Mouse (Mus musculus) right cerebral cortex, adult 18-20 months (tissue): ENCODE results near the gene Bcl2l2.
A peak's percentile ranks its signal among the peaks of the same experiment; 100 is the strongest.

Source experiments
- DNase-seq: peaks from one replicate; pipeline ENCODE4 v3.0.0; 2022; ENCODE audit warnings: mixed read lengths

Bcl2l2 gene

DNA sequence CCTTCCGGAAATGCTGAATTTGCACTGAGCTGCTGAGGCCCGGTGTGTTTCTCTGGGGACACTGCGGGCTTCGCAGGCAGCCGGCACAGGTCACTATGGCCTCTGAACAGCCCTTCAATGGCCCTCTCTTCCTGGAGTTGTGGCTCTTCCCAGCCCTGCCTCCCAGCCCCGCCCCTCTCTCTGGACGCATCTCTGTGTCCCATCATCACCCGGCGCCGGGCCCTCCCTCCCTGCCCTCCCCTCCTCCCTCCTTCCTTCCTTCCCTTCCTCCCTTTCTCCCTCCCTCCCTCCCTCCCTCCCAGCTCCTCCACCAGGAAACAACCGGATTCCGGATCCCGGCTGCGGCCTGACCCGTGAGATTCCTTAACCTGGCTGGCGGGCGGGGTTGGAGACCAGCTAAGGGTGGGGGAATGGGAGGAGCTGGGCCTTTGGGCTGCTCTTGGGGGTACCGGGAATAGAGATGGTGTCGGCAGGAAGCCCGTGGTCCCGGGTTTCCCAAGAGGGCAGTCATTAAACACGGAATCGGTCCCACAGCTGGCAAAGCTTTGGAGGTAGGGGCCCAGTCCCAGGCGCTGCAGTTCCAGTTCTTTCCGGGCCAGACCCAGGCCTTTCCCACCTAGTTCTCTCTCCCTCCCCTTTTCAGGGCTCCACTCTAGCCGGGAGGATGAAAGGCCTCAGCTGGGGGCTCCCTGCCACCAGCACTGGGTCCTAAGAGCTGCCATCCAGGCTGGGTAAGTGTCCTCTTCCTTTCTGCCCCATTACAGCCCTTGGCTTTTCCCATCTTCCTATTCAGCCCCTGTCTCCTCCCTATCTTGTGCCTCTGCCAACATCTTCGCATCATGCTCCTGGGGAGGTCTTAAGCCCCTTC lies at the start of gene Bcl2l2, which contains the start of gene Gm20521:
Gene Bcl2l2, plus strand, starts transcription at position 224 of the 868 bp plus-strand sequence.
Gene Gm20521, plus strand, starts transcription at position 288 of the 868 bp plus-strand sequence.
- DNase-seq: peak; percentile 75

DNA sequence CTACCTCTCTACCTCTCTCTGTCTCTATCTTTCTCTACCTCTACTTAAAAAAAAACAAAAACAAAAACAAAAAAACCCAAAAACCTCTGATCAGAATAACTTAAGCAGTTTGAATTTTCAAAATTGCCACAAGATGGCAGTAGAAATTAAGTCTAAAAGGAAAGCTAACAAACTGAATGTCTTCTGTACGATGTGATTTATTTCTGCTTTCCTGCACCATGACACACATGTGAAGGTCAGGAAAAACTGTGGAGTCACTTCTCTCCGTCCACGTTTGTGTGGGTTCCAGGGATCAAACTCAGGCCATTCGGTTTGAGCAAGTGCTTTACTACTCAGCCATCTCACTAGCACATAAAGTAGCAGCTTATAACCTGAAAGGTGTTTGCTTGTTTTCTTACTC lies 39.7 kb upstream of the Bcl2l2 start:
- DNase-seq: no peak

DNA sequence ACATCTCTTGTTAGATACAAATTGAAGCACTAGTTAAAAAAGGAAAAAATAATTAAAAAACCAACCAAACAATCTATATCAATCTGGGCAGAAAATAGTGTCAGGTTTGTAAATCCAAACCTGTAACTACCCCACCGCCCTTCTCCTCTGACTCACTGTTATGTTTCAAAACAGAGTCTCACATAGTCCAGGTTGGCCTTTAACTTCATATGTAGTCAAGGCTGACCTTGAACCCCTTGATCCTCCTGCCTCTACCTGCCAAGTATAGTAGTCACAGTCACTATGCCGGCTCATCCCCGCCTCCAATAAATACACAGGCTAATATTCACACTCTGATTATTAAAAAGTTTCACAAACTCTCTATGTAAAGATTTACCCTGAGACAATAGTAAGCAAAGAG lies 27.5 kb upstream of the Bcl2l2 start:
- DNase-seq: no peak

DNA sequence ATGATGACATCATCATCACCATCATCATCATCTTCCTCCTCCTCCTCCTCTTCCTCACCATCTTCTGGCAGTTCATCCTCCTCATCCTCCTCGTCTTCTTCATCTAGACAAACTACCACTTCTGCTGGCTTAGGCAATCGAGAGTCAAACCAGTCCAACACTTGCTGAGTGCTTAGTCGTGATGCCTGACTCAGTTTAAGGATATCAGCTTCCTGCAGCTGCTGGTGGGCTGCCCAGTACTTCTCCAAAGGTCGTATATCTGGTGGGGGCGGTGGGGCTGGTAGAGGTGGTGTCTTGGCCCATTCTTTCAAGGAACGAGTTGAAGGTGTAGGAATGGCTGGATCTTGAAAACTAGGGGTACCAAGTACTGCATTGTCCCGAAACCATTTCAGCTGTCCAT lies 26.5 kb upstream of the Bcl2l2 start:
- DNase-seq: no peak

DNA sequence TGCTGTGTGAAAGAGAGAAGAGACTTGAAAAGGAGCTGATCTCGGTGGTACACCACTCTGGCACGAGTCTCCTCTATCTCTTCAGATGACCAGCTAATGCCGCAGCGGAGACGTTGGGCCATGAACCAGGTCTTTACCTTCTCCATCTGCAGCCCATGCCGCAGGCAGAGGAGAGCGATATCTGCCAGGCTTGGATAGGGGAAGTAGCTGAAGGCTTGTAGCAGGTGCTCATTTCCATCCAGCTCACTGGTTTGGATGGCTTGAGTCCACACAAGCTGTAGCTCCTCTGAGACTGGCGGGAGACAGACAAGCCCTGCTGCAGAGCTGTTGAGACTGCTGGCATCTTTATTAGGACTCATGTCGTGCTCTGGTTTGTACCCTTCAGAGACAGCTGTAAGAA lies 25.3 kb upstream of the Bcl2l2 start:
- no peak for DNase-seq

DNA sequence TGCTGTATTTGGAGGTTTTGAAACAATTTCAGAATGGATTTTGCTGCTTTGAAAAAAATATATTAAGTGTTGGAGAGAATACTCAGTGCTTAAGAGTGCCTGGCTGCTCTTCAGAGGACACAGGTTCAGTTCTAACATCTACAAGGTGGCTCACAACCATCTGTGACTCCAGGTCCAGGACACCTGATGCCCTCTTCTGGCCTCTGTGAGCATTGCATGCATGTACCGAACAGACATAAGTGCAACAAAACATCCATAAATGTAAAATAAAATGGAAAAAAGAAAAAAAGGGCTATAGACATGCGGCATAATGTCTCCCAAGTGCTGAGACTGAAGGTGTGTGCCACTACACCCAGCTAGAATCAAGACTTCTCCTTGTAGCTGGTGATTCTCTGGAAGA lies 22.7 kb upstream of the Bcl2l2 start:
- peak; percentile 55 for DNase-seq

DNA sequence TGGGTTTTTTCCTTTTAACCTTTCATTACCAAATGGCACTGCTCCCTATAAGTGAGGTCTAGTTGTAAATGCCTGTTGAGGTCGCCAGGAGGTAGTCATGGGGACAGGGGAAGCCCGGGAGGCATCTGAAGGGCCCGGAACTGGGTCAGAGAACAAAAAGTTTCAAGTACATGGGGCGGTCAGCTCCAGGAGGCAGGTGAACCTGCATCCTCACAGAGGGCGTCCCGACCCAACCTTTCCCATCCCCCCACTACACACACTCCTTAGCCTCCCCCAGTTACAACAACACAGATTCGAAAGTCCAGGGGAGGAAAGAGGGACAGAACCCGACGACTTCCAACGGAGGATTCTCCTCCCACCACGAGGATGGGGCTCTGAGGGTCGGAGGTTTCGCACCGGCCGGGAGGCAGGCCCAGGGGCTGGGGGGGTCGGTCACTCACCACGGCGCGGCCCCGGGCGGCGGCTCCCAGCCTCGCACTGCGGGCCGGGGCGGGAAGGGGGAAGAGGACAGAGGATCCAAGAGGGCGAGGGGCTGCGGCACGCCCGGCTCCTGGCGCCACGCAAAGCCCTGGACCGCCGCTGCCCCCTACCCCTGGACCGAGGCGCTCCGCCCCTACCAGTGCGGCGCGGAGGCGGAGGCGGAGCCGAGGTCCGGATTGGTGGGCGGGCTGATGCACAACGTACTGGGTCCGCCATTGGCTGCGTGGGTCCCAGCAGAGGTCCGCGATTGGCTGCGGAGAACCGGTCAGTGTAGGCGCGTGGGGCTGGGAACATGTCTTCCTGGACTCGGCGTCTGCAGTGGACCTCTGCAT lies 19.5 kb upstream of the Bcl2l2 start:
- DNase-seq: peak; percentile 96

DNA sequence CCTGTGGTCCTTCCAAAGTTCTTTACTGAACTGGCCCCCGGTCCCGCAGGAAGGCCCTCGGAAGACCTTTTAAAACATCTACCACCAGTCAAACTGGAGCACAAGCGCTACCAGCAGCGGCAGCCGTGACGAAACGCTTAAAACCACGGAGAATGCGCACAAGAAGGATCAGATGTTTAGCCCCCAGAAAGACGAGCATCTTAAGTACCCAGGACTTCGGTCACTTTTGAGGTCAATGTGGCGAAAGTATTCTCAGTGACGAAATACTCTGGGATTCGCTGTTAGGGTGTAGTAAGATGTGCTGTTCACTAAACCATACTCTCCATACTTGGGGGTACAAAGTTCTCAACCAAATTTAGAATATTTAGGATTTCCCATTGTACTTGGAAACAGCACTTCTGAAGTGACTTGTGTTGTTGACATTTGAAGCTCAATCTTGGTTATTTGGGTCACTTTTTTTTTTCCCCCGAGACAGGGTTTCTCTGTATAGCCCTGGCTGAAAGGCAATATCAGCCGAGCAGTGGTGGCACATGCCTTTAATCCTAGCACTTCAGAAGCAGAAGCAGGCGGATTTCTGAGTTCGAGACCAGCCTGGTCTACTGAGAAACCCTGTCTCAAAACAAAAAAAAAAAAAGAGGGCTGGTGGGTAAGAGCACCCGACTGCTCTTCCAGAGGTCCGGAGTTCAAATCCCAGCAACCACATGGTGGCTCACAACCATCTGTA lies 18.7 kb upstream of the Bcl2l2 start:
- no peak for DNase-seq

DNA sequence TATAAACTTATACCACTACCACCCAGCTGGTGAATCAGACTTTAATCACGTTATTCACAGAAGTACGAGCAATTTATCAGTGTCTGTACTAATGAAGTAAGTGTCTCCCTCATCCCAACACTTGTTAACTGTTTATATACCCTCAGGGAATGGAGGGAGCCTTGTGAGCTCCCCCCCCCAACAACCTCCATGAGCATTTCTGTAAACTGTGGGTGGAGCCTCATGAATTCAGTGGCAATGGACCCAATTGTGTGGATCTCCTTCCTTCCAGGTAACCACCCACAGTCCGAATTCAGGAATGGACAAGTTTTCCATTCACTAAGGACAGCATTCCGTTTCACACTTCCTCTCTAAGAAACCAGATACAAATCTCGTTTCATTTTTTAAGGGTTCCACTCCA lies 17.6 kb upstream of the Bcl2l2 start:
- DNase-seq: no peak

DNA sequence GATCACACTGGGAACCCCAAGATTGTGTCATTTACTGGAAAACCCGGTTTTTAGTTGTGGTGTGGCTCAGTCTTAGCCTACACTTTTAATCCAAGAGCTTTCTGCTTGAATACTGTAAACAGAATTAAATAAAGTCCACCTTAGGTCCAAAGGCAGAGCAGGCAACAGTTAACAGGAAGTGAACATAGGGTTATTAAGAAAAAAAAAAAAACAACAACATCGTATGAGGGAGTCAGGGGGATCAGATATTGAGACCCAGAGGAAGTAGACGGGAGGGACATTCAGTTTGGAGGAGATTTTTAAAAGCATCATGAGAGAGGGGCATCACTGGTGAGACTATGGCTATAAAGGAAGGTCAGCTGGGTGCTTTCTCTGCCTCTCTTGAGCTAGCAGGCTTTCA lies 16.9 kb upstream of the Bcl2l2 start:
- no peak for DNase-seq

DNA sequence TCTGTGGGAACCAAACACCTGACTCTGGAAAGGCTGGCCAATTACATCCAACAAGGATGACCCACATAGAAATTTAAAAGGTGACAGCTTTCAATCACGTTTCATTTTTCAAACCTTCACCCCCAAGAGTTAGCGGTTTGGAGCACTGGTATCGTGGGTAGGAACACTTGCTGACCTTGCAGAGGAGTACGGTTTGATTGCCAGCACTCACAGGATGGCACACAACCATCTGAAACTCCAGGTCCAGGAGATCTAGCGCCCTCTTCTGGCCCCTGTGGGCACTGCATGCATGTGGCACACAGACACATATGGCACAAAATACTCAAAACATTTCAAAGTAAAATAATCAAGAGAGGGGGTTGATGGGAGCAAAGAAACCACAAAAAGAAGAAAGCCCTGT lies 16.2 kb upstream of the Bcl2l2 start:
- no peak for DNase-seq

DNA sequence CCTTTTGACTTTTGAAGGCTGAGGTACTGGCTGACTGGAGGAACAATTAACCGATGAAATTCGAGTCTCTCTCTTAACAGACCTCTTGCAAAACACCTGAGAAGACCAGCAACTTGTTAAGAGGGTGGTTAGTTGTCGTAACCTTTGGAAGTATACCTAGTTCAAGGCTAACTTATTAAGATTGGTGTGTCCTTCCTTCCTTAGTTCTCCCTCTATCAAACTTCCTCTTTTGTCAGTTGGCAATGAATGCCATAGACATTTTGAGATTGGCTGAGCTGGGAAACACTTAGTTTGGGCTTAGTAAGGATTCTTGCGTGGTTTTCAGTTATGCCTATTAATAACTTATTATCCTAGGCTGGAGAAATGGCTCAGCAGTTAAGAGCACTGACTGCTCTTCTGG lies 15.2 kb upstream of the Bcl2l2 start:
- DNase-seq: no peak

DNA sequence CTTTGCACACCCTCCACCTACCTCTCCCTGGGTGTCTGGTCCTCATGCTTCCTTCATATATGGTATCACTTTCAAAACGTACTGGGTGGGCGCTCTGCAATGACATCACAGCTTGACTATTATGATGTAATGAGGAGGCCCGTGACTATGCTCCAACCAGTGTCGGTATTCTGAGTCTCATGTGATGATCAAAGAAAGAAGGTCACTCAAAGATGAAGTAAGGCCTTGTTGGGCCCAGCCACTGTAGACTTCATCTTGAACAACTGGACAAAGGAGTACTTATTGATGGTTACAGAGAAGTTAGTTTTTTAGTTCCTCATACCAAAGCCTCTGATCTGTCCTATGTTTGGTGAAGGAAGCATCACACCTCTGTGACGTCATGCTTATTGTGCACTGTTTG lies 12.3 kb upstream of the Bcl2l2 start, which contains the start of gene Homez:
Gene Homez, minus strand, starts transcription at position 101 of the 400 bp plus-strand sequence.
- no peak for DNase-seq

DNA sequence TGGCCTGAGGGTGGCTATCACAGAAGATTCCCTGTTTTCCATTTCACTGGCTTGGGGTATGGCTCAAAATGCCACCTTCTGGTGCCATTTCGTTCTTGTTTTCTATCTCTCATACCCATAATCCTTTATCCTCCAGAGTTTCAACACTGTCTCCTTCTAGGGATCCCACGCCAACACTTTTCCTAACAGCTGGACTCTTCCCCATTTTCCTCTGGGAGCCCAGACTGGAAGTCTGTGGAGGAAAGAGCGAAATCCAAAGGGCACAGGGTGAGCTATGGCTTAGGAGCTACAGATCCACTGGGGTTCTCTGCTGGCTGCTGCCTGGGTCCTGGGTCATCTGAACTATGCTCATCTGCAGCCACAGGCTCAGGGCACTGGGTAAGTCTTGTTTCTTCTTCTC lies 9.0 kb upstream of the Bcl2l2 start:
- no peak for DNase-seq

DNA sequence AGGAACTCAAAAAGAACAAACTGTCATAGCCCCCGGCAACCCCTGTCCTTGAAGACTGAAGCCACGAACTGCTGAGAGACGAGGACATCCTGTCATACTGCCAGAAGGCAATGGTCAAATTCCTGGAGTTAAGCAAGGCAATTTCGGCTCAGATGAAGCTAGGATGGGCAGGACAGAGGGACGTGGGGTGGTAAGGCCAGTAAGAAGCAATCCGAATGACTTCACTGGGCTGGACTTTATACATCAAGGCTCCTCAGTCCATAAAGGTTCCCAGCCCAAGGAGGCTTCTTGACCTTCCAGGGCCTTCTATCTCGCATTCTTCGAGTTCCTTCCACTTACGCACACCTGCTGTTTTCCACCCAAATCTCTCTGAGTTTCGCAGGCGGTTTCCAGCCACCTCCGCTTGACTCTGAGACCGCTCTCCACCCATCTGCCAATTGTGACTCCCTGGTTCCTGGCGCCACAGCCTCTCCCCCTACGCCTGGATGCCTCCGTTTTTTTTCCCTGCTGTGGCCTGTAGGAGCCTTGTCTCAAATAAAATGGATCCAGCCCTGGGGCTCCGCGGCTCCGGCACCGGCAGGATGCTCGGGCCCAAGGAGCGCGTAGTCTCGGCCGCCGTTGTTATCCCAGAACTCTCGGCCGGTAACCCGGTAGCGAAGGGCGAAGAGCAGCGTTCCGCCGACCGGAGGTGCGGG lies 7.2 kb upstream of the Bcl2l2 start:
- DNase-seq: peak; percentile 70

DNA sequence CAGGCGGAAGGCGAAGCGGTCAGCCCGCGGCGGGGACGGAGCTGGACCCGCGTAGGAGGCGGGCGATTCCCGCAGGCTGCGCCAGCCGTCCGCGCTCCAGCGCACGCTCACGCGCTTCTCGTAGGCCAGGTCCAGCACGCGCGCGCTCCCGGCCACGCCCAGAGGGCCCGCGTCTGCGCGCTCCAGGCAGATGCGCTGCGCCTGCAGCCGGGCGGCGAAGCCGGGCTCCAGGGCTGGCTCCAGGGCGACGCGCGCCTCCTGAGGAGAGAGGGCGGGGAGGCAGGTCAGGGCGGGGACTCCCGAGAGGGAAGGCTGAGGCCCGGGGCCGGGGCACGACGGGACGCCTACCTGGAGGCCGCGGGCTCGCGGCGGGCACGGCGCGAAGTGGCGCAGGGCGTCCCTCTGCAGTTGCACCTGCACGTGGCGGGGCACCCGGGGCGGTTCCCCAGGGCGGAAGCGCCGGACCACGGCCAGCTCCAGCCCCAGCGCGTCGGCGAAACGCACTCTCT lies 6.6 kb upstream of the Bcl2l2 start:
- peak; percentile 95 for DNase-seq

DNA sequence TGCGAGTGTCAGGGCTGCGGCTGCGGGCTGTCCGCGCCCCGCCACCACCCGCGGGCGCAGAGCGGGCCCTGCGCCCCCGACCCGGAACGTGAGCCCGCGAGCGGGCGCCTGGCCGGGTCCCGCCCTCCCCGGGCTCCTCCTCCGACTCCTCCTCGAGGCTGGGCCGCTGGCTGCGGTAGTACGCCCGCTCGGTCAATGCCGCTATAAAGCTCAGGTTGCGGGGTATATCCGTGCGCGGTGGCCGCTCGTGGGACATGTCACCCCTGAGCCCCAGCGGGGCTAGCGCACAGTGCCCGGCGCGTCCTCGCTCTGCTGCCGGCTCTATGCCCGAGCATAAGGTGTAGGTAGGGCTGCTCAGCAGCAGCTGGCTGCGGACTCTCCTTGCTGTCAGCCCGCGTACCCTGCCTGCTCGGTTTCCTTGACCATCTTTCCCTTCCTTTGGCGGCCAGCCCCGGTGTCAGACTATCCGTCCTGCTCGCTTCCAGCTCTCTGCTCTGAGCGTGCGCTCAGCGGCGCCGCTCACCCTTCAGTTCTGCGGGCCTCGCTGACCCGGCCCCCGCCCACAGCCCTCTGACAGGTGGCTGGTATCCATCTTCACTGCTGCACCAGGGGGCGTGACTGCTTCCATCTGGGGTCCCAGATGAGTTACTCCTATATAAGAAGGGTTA lies 6.0 kb upstream of the Bcl2l2 start, which contains the start of gene Ppp1r3e:
Gene Ppp1r3e, minus strand, starts transcription at position 503 of the 668 bp plus-strand sequence.
- DNase-seq: peak; percentile 75

DNA sequence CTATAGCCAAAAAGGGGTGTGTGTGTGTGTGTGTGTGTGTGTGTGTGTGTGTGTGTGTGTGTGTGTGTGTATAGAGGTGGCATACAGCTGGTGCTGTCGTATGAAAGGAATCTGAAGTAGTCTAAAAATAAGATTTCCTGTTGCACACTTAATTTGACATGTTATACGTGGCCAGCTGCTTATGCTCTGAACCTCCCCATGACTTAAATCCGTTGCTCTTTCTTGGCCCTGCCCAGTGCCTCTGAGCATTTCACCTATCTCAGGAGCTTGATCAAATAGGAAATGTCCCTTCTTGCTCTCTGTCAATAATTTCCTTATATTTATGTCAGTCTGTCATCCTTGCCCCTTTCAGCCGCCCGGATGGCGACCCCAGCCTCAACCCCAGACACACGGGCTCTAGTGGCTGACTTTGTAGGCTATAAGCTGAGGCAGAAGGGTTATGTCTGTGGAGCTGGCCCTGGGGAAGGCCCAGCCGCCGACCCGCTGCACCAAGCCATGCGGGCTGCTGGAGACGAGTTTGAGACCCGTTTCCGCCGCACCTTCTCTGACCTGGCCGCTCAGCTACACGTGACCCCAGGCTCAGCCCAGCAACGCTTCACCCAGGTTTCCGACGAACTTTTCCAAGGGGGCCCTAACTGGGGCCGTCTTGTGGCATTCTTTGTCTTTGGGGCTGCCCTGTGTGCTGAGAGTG lies 990 bp downstream of the Bcl2l2 start:
- DNase-seq: no peak

DNA sequence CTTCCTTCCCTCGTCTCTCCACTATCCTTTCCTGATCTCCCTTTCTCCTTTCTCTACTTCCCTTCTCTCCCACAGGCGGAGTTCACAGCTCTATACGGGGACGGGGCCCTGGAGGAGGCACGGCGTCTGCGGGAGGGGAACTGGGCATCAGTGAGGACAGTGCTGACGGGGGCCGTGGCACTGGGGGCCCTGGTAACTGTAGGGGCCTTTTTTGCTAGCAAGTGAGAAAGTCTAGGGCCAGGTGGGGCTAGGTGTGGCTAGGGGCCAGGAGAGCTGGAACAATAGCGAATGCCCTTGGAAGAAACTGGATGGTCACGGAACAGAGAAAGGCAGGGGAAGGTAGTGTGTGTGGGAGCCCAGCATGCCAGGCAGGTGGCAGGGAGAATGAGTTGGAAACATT lies 2.1 kb downstream of the Bcl2l2 start:
- DNase-seq: no peak

DNA sequence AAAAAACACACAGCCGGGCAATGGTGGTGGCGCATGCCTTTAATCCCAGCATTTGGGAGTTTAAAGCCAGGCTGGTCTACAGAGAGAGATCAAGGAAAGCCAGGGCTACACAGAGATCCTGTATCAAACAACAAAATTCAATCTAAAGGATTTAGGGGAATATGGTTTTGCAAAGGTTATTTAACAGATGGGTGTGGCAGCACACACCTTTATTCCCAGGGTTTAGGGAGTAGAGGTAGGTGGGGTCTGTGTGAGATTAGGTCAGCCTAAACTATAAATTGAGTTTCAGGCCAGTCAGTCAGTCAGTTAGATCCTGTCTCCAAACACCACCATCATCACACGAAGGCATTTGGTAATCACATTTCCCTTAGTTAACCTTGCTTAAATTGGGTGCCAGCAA lies 9.0 kb downstream of the Bcl2l2 start, which contains the start of gene Pabpn1:
Gene Pabpn1, plus strand, starts transcription at position 301 of the 400 bp plus-strand sequence.
- no peak for DNase-seq

DNA sequence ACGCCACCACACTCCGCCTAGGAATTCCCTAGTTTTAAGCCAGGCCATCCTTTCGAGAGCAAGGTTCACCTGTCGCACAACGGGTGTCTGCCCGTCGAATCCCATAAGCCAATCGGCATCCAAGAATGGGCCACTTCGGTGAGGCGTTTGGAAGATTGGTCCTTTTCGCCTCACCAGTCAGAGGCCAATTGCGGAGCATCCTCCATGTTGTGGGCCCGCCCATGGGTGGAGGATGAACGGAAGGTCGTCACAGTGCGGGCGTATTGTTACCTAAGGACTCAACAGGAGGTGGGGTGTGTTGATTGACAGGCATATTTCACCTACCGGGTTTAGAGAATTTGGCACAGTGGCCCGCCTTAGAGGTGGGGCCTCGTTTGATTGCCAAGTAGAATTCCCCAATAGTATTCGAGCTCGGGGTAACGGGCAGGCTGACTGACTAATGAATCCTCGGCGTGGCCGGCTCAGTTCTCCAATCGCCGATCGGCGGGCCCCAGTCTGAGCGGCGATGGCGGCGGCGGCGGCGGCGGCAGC lies 10.5 kb downstream of the Bcl2l2 start:
- DNase-seq: peak; percentile 99
